Mouse (Mus musculus) ES-Bruce4 (cell line): Measurements from ENCODE around the gene Nsg2.

Source experiments
- CTCF ChIP-seq: IDR thresholded peaks from one replicate; pipeline ENCODE4 v1.8.1; 2011; ENCODE audit warnings: low read depth, low read length
- POLR2A ChIP-seq: IDR thresholded peaks from one replicate; pipeline ENCODE4 v1.8.1; 2011; ENCODE audit warnings: low read length; ENCODE audit not compliant: insufficient read depth

DNA sequence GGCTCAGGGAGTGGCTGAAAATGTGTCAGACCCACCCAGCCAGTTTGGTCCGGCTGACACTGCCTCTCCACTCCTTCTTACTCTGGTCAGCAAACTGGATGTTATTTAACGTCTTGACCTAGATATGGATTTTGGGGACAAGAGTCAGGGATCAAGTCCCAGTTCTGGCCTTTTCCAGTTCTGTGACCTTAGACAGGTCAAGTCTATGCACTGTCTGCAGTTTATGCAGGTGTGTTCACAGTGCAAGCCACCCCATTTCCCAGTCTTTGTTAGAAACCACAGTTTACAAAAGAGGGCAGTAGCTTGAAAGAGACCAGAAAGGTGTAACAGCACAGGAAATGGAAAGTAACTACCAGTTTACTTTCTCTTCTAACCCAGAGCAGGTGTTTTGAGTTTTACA lies 547 bp upstream of the Nsg2 start:
- TF ChIP-seq CTCF (no peak), POLR2A (no peak)
